Mouse (Mus musculus) heart, postnatal 0 days (tissue): ENCODE measurements around the gene Nhsl1. TPM values are rescaled to one million over a fixed set of nuclear protein-coding genes. Genes with fewer than 3 reads are reported as not detected.
A peak's percentile ranks its signal among the peaks of the same experiment; 100 is the strongest.

ENCODE experiments used
- ATAC-seq: fragments of 200-750 bp; cut with Nextera tagmentation; 2 replicates; pipeline ENCODE4 v1.8.0; 2017; ENCODE audit warnings: low read depth, moderate number of reproducible peaks, moderate library complexity; ENCODE audit not compliant: insufficient read depth
- DNase-seq: peaks from one replicate; pipeline ENCODE4 v3.0.0-alpha.2; 2016; ENCODE audit warnings: low spot score
- H3K27ac ChIP-seq: fragments of 300-500 bp; sonication (generic); 2 replicates; pipeline ENCODE4 v1.5.1; 2014; ENCODE audit warnings: low read depth, mild to moderate bottlenecking
- H3K27me3 ChIP-seq: fragments of 300-500 bp; sonication (generic); 2 replicates; pipeline ENCODE4 v1.6.1; 2014; ENCODE audit warnings: low read length, mixed read lengths; ENCODE audit not compliant: control insufficient read depth, insufficient read depth
- H3K36me3 ChIP-seq: fragments of 300-500 bp; sonication (generic); replicated peaks from 2 replicates; pipeline ENCODE4 v1.6.1; 2014; ENCODE audit warnings: low read length, mixed read lengths; ENCODE audit not compliant: control insufficient read depth, insufficient read depth
- H3K4me1 ChIP-seq: fragments of 300-500 bp; sonication (generic); 2 replicates; pipeline ENCODE4 v1.6.1; 2014; ENCODE audit warnings: antibody characterized with exemption; ENCODE audit not compliant: control insufficient read depth, insufficient read depth
- H3K4me2 ChIP-seq: fragments of 300-500 bp; sonication (generic); 2 replicates; pipeline ENCODE4 v1.6.1; 2014; ENCODE audit warnings: low read depth, mild to moderate bottlenecking, low read length, moderate library complexity
- H3K4me3 ChIP-seq: fragments of 300-500 bp; sonication (generic); 2 replicates; pipeline ENCODE4 v1.5.1; 2014; ENCODE audit warnings: low read depth, low read length
- H3K9ac ChIP-seq: fragments of 300-500 bp; sonication (generic); replicated peaks from 2 replicates; pipeline ENCODE4 v1.6.1; 2014; ENCODE audit warnings: low read depth, low read length, mixed read lengths
- H3K9me3 ChIP-seq: fragments of 300-500 bp; sonication (generic); replicated peaks from 2 replicates; pipeline ENCODE4 v1.6.1; 2016; ENCODE audit warnings: low read length; ENCODE audit not compliant: control insufficient read depth
- CTCF ChIP-seq: IDR thresholded peaks from 2 replicates; pipeline ENCODE4 v1.5.1; 2016; ENCODE audit warnings: antibody characterized with exemption, control low read depth, low read depth
- EP300 ChIP-seq: IDR thresholded peaks from 2 replicates; pipeline ENCODE4 v1.6.1; 2016; ENCODE audit warnings: antibody characterized with exemption, low read depth
- WGBS: fragments of 180-500 bp; shearing (Covaris S2); extraction: QIAGEN DNeasy Blood & Tissue Kit; methylation state at CpG from one replicate; pipeline ENCODE4 v1.1.7; 2014; 5-methylcytosine and 5-hydroxymethylcytosine counted together
- polyA plus RNA-seq: library from polyadenylated mRNA; unstranded; fragments of >200 nt; fragmentation: Nextera tagmentation; extraction: Ambion mirVana; gene quantifications from 2 replicates; pipeline ENCODE4 v1.2.1, GENCODE M21; 2015
- total RNA-seq: library from RNA; depleted of rRNA; stranded (reverse); fragments of >200 nt; gene quantifications from 2 replicates; pipeline ENCODE4 v1.2.3, GENCODE M21; 2014; ENCODE audit warnings: low replicate concordance

Nhsl1 gene
- total and polyA plus RNA-seq, 2 experiments from 2014 or later, result 8.8 to 20.1 TPM

- TF ChIP-seq EP300, result no peak
- TF ChIP-seq CTCF, result no peak
- peak; percentile 28 for DNase-seq
- peak overlapping the region; percentile 55 for H3K27ac ChIP-seq
These were observed 156.3 kb downstream of the Nhsl1 start for GRCm38 (mm10) chr10:18475126-18475525.

GRCm38 (mm10) chr10:18478294-18478693, 159.5 kb downstream of the Nhsl1 start:
- no peak overlapping the region for H3K4me2 ChIP-seq
- DNase-seq, result no peak
- H3K27ac ChIP-seq, result no peak overlapping the region
- H3K4me1 ChIP-seq, result peaks cover 24% of the 10 kb centered on the region
- H3K4me3 ChIP-seq, result no peak overlapping the region
- ATAC-seq, result no peak
- H3K9me3 ChIP-seq, result no peaks in the 10 kb centered on the region
- 76% methylated on average over 4 of the region's 4 CpGs for WGBS
- no peak overlapping the region for H3K9ac ChIP-seq
- H3K36me3 ChIP-seq, result peaks cover 6% of the 10 kb centered on the region
- no peaks in the 10 kb centered on the region for H3K27me3 ChIP-seq
- TF ChIP-seq CTCF, result no peak
- TF ChIP-seq EP300, result no peak

More at GRCm38 (mm10) chr10:18475126-18475525, 156.3 kb downstream of the Nhsl1 start:
- WGBS, result 31% methylated on average over 6 of the region's 6 CpGs
- Histone ChIP-seq H3K4me1 (peaks cover 11% of the 10 kb centered on the region), H3K4me3 (no peak overlapping the region), H3K4me2 (no peak overlapping the region), H3K27me3 (no peaks in the 10 kb centered on the region), H3K9ac (no peak overlapping the region), H3K9me3 (no peaks in the 10 kb centered on the region), H3K36me3 (peaks cover 15% of the 10 kb centered on the region)
- ATAC-seq, result no peak

- Histone ChIP-seq H3K9me3 (no peaks in the 10 kb centered on the region), H3K4me3 (no peak overlapping the region), H3K36me3 (peaks cover under 1% of the 10 kb centered on the region; the same call in 1 of the 2 replicates), H3K9ac (no peak overlapping the region), H3K27me3 (no peaks in the 10 kb centered on the region), H3K4me1 (peaks cover 24% of the 10 kb centered on the region), H3K27ac (no peak overlapping the region), H3K4me2 (no peak overlapping the region)
- DNase-seq, result no peak
- TF ChIP-seq CTCF (no peak), EP300 (no peak)
- 94% methylated on average over 3 of the region's 3 CpGs for WGBS
- ATAC-seq, result no peak
These were observed 160.5 kb downstream of the Nhsl1 start for GRCm38 (mm10) chr10:18479285-18479684.

- Histone ChIP-seq H3K27me3 (no peaks in the 10 kb centered on the region), H3K4me3 (no peak overlapping the region), H3K4me2 (no peak overlapping the region), H3K9me3 (no peaks in the 10 kb centered on the region), H3K9ac (no peak overlapping the region), H3K36me3 (no peaks in the 10 kb centered on the region), H3K4me1 (peaks cover 17% of the 10 kb centered on the region), H3K27ac (no peak overlapping the region)
- no peak for TF ChIP-seq EP300
- TF ChIP-seq CTCF, result no peak
- WGBS, result 83% methylated on average over 10 of the region's 10 CpGs
- DNase-seq (no peak), ATAC-seq (no peak)
These were observed 162.1 kb downstream of the Nhsl1 start for GRCm38 (mm10) chr10:18480836-18481235.

GRCm38 (mm10) chr10:18482558-18483141, 163.9 kb downstream of the Nhsl1 start:
- peak overlapping the region; percentile 13 for H3K4me3 ChIP-seq
- peak; percentile 36 for ATAC-seq
- WGBS, result 10% methylated on average over 4 of the region's 4 CpGs
- peak; percentile 21 for DNase-seq
- no peaks in the 10 kb centered on the region for H3K27me3 ChIP-seq
- H3K27ac ChIP-seq, result peak overlapping the region; percentile 81
- no peak for TF ChIP-seq CTCF
- TF ChIP-seq EP300, result no peak
- peaks cover 17% of the 10 kb centered on the region for H3K4me1 ChIP-seq
- H3K9ac ChIP-seq, result no peak overlapping the region
- no peaks in the 10 kb centered on the region for H3K9me3 ChIP-seq
- peak overlapping the region; percentile 42 for H3K4me2 ChIP-seq
- H3K36me3 ChIP-seq, result no peaks in the 10 kb centered on the region

- no peak for DNase-seq
- Histone ChIP-seq H3K9me3 (no peaks in the 10 kb centered on the region), H3K4me2 (no peak overlapping the region), H3K9ac (no peak overlapping the region), H3K36me3 (no peaks in the 10 kb centered on the region), H3K27me3 (no peaks in the 10 kb centered on the region), H3K4me1 (peaks cover 17% of the 10 kb centered on the region), H3K27ac (no peak overlapping the region), H3K4me3 (no peak overlapping the region)
- ATAC-seq, result no peak
- WGBS, result 81% methylated on average over 3 of the region's 3 CpGs
- TF ChIP-seq EP300 (no peak), CTCF (no peak)
These were observed 164.9 kb downstream of the Nhsl1 start for GRCm38 (mm10) chr10:18483658-18484057.
